Mouse (Mus musculus) erythroblast, embryonic 14.5 days (primary cell): Measurements from ENCODE around the gene Mcrs1.

ENCODE experiments used
- GATA1 ChIP-seq: IDR thresholded peaks from 2 replicates; pipeline ENCODE4 v1.6.1; 2012; ENCODE audit warnings: low read length, inconsistent platforms, mixed read lengths
- TAL1 ChIP-seq: IDR thresholded peaks from 3 replicates; pipeline ENCODE4 v1.6.1; 2012; ENCODE audit warnings: low read length, inconsistent platforms, mixed read lengths

GRCm38 (mm10) chr15:99226090-99226489, 25.7 kb downstream of the Mcrs1 start:
- TF ChIP-seq GATA1 (no peak), TAL1 (no peak)
